Mouse (Mus musculus) brain, adult 2 months (tissue): Measurements from ENCODE around the gene Mtln.

Experiments used
- DNase-seq: peaks from one replicate; pipeline ENCODE4 v3.0.0; 2011; ENCODE audit warnings: low read depth, low spot score

Mtln gene

GRCm38 (mm10) chr2:127791919-127792603, at the start of gene Mtln:
Gene Mtln (minus strand): TSS chr2:127792488.
- DNase-seq: peak; percentile 98

GRCm38 (mm10) chr2:127841402-127841801, 49.1 kb upstream of the Mtln start:
- DNase-seq: no peak

- no peak for DNase-seq
These were observed 47.1 kb upstream of the Mtln start for GRCm38 (mm10) chr2:127839425-127839824.

- DNase-seq: no peak
These were observed 46.3 kb upstream of the Mtln start, which contains the start of gene Acoxl for GRCm38 (mm10) chr2:127838576-127838975. Gene Acoxl (plus strand): TSS chr2:127838876.

GRCm38 (mm10) chr2:127832833-127833190, 40.5 kb upstream of the Mtln start:
- peak; percentile 61 for DNase-seq

GRCm38 (mm10) chr2:127832103-127832832, 40.0 kb upstream of the Mtln start:
- DNase-seq: no peak

GRCm38 (mm10) chr2:127831401-127832102, 39.3 kb upstream of the Mtln start, which contains the start of gene Bub1:
Gene Bub1 (minus strand): TSS chr2:127831865.
- peak; percentile 94 for DNase-seq

GRCm38 (mm10) chr2:127789651-127790270, 2.5 kb downstream of the Mtln start:
- DNase-seq: no peak

GRCm38 (mm10) chr2:127789138-127789537, 3.1 kb downstream of the Mtln start:
- peak; percentile 18 for DNase-seq

- peak; percentile 96 for DNase-seq
These were observed 3.7 kb downstream of the Mtln start, which contains the start of gene Nphp1 for GRCm38 (mm10) chr2:127788440-127789116. Gene Nphp1 (minus strand): TSS chr2:127788897.

GRCm38 (mm10) chr2:127787226-127787625, 5.1 kb downstream of the Mtln start:
- DNase-seq: no peak

- DNase-seq: no peak
These were observed 13.8 kb downstream of the Mtln start for GRCm38 (mm10) chr2:127778451-127778850.

GRCm38 (mm10) chr2:127775013-127775412, 17.3 kb downstream of the Mtln start:
- DNase-seq: no peak

- DNase-seq: no peak
These were observed 17.7 kb downstream of the Mtln start for GRCm38 (mm10) chr2:127774578-127774941.

GRCm38 (mm10) chr2:127773938-127774577, 18.2 kb downstream of the Mtln start:
- DNase-seq: peak; percentile 46

- no peak for DNase-seq
These were observed 30.7 kb downstream of the Mtln start for GRCm38 (mm10) chr2:127761587-127761986.

- no peak for DNase-seq
These were observed 31.8 kb downstream of the Mtln start for GRCm38 (mm10) chr2:127760429-127761000.

GRCm38 (mm10) chr2:127760014-127760413, 32.3 kb downstream of the Mtln start:
- DNase-seq: no peak

- DNase-seq: peak; percentile 20
These were observed 33.0 kb downstream of the Mtln start for GRCm38 (mm10) chr2:127759157-127759880.

GRCm38 (mm10) chr2:127757171-127757570, 35.1 kb downstream of the Mtln start:
- DNase-seq: peak; percentile 97
